Comparison of ENCODE assay signal across 33 mouse cellular contexts in genomic region chr10:68378212-68378611, GRCm38 (mm10).
DNase-seq lines count a peak whose midpoint lies in the region; ATAC-seq and TF ChIP-seq lines count a peak whose summit lies in the region.
"Had no signal": no experiment of that assay in that cellular context is flagged by ENCODE, and none has a peak within 500 bp of the region (broad histone marks: within the 10 kb centered on the region; RNA-seq: fewer than 3 reads in every experiment).

No protein-coding gene starts in this region.

- DNase-seq in heart, adult 11 months = peak; percentile 84
- no peak for DNase-seq in heart, postnatal 36 days
- DNase-seq in liver, postnatal 0 days = no peak
- DNase-seq in ZHBTc4 (ENCODE audit: low read depth, low spot score) = peak; percentile 7
- DNase-seq in left cerebral cortex, adult 2 months (ENCODE audit: extremely low spot score in 1 of 2, low spot score in 2 of 2) = no peak
- DNase-seq in forebrain, embryonic 11.5 days (ENCODE audit: low spot score) = no peak
- DNase-seq: adrenal gland, adult 2 months; adrenal gland, postnatal 36 days; cerebellum, adult 8-10 months; forebrain, postnatal 0 days; gastrocnemius, postnatal 14 days; heart, adult 18-20 months; heart, postnatal 4 days; kidney, adult 8-10 months; kidney, postnatal 10 days; layer of hippocampus, postnatal 36 days; liver, embryonic 13.5 days; thymus, adult 18-20 months; thymus, postnatal 25 days had no signal

- H3K36me3 ChIP-seq in liver, postnatal 0 days (replicated peaks; ENCODE audit: insufficient read depth, low read length) = no peaks in the 10 kb centered on the region
- H3K36me3 ChIP-seq in liver, embryonic 12.5 days = no peaks in the 10 kb centered on the region
- H3K36me3 ChIP-seq in forebrain, embryonic 11.5 days (ENCODE audit: control insufficient read depth, insufficient read depth, low read length) = no peaks in the 10 kb centered on the region
- H3K36me3 ChIP-seq: forebrain, embryonic 12.5 days; hindbrain, embryonic 13.5 days; limb, embryonic 12.5 days; liver, embryonic 13.5 days; lung, embryonic 15.5 days; midbrain, embryonic 12.5 days; neural tube, embryonic 13.5 days had no signal

- no peak overlapping the region for H3K27ac ChIP-seq in liver, postnatal 0 days (ENCODE audit: low read depth)
- no peak overlapping the region for H3K27ac ChIP-seq in liver, embryonic 12.5 days
- no peak overlapping the region for H3K27ac ChIP-seq in left cerebral cortex, adult 2 months
- H3K27ac ChIP-seq in forebrain, embryonic 11.5 days (ENCODE audit: low read depth, low read length) = no peak overlapping the region
- H3K27ac ChIP-seq: forebrain, embryonic 12.5 days; hindbrain, embryonic 13.5 days; limb, embryonic 12.5 days; liver, embryonic 13.5 days; lung, embryonic 15.5 days; midbrain, embryonic 12.5 days; neural tube, embryonic 13.5 days; stomach, postnatal 0 days had no signal

- peak; percentile 47; the same call in 1 of the 2 replicates for ATAC-seq in liver, postnatal 0 days
- no peak for ATAC-seq in liver, embryonic 12.5 days
- peak; percentile 65 for ATAC-seq in megakaryocyte progenitor cell, adult 5-6 weeks (replicated peaks; ENCODE audit: poor library complexity)
- ATAC-seq in forebrain, embryonic 11.5 days (replicated peaks; ENCODE audit: low FRiP score) = no peak
- ATAC-seq: activated CD4-positive, CD25-positive, alpha-beta regulatory T cell, adult 4 months; forebrain, postnatal 0 days; intestine, embryonic 16.5 days had no signal

- TF ChIP-seq CTCF in liver, postnatal 0 days (IDR thresholded peaks at IDR 0.05; ENCODE audit: low read depth) = no peak
- TF ChIP-seq CTCF in left cerebral cortex, adult 2 months (IDR thresholded peaks at IDR 0.05) = no peak

- WGBS in liver, postnatal 0 days (ENCODE audit: insufficient replicate concordance) = 84% methylated on average over 5 of the region's 5 CpGs
- 75% methylated on average over 5 of the region's 5 CpGs for WGBS in liver, embryonic 12.5 days (ENCODE audit: insufficient replicate concordance)
- WGBS in forebrain, embryonic 11.5 days = 95% methylated on average over 5 of the region's 5 CpGs

- H3K9ac ChIP-seq in liver, postnatal 0 days (replicated peaks) = no peak overlapping the region
- no peak overlapping the region for H3K9ac ChIP-seq in liver, embryonic 12.5 days
- no peak overlapping the region for H3K9ac ChIP-seq in forebrain, embryonic 11.5 days (ENCODE audit: low read length)
- H3K9ac ChIP-seq: forebrain, embryonic 12.5 days; forebrain, postnatal 0 days; hindbrain, embryonic 13.5 days; limb, embryonic 12.5 days; liver, embryonic 13.5 days; lung, embryonic 15.5 days; midbrain, embryonic 12.5 days; neural tube, embryonic 13.5 days had no signal

- H3K9me3 ChIP-seq in liver, postnatal 0 days (ENCODE audit: low read length) = no peaks in the 10 kb centered on the region
- no peaks in the 10 kb centered on the region for H3K9me3 ChIP-seq in liver, embryonic 12.5 days (replicated peaks)
- H3K9me3 ChIP-seq in forebrain, embryonic 11.5 days (ENCODE audit: control insufficient read depth, low read length) = no peaks in the 10 kb centered on the region
- H3K9me3 ChIP-seq: forebrain, embryonic 12.5 days; hindbrain, embryonic 13.5 days; limb, embryonic 12.5 days; liver, embryonic 13.5 days; lung, embryonic 15.5 days; midbrain, embryonic 12.5 days; neural tube, embryonic 13.5 days had no signal

- no peak overlapping the region for H3K4me3 ChIP-seq in liver, postnatal 0 days (ENCODE audit: low read depth, low read length)
- no peak overlapping the region for H3K4me3 ChIP-seq in liver, embryonic 12.5 days
- no peak overlapping the region for H3K4me3 ChIP-seq in left cerebral cortex, adult 2 months
- no peak overlapping the region for H3K4me3 ChIP-seq in forebrain, embryonic 11.5 days (ENCODE audit: low read depth, low read length)
- H3K4me3 ChIP-seq: erythroblast, embryonic 14.5 days; forebrain, embryonic 12.5 days; hindbrain, embryonic 13.5 days; limb, embryonic 12.5 days; liver, embryonic 13.5 days; lung, embryonic 15.5 days; megakaryocyte, embryonic 14.5 days; midbrain, embryonic 12.5 days; neural tube, embryonic 13.5 days had no signal

- no peak for TF ChIP-seq EP300 in liver, postnatal 0 days (IDR thresholded peaks at IDR 0.05; ENCODE audit: low read depth)

- intact Hi-C loops in heart, postnatal 36 days (cut with DNase I) = no loop called here
- intact Hi-C loops in left cerebral cortex, adult 2 months (cut with DNase I) = no loop called here

- H3K4me1 ChIP-seq in liver, postnatal 0 days (ENCODE audit: insufficient read depth) = no peaks in the 10 kb centered on the region
- H3K4me1 ChIP-seq in liver, embryonic 12.5 days = no peaks in the 10 kb centered on the region
- no peaks in the 10 kb centered on the region for H3K4me1 ChIP-seq in forebrain, embryonic 11.5 days (replicated peaks; ENCODE audit: control insufficient read depth, insufficient read depth, low read length)
- H3K4me1 ChIP-seq: forebrain, embryonic 12.5 days; hindbrain, embryonic 13.5 days; limb, embryonic 12.5 days; liver, embryonic 13.5 days; lung, embryonic 15.5 days; megakaryocyte, embryonic 14.5 days; midbrain, embryonic 12.5 days; neural tube, embryonic 13.5 days had no signal

- H3K4me2 ChIP-seq in liver, postnatal 0 days (ENCODE audit: low read depth, low read length) = no peak overlapping the region
- no peak overlapping the region for H3K4me2 ChIP-seq in liver, embryonic 12.5 days
- no peak overlapping the region for H3K4me2 ChIP-seq in forebrain, embryonic 11.5 days (ENCODE audit: low read depth, low read length, severe bottlenecking)
- H3K4me2 ChIP-seq: forebrain, embryonic 12.5 days; heart, embryonic 11.5 days; hindbrain, embryonic 13.5 days; limb, embryonic 12.5 days; liver, embryonic 13.5 days; lung, embryonic 15.5 days; midbrain, embryonic 12.5 days; neural tube, embryonic 13.5 days had no signal

- H3K27me3 ChIP-seq in liver, postnatal 0 days (ENCODE audit: insufficient read depth, low read length) = no peaks in the 10 kb centered on the region
- no peaks in the 10 kb centered on the region for H3K27me3 ChIP-seq in liver, embryonic 12.5 days (replicated peaks)
- H3K27me3 ChIP-seq in forebrain, embryonic 11.5 days (ENCODE audit: control insufficient read depth, insufficient read depth, low read length) = no peaks in the 10 kb centered on the region
- H3K27me3 ChIP-seq: forebrain, embryonic 12.5 days; hindbrain, embryonic 13.5 days; limb, embryonic 12.5 days; liver, embryonic 13.5 days; lung, embryonic 15.5 days; midbrain, embryonic 12.5 days; neural tube, embryonic 13.5 days had no signal

Comparison
In these comparisons a context has a peak if more than half of its experiments do, and no peak if none do; other contexts are left out.
1. DNase-seq: peak in heart, adult 11 months (single experiment) and ZHBTc4 (single experiment); none in heart, postnatal 36 days (0 of 2), liver, postnatal 0 days (single experiment), left cerebral cortex, adult 2 months (0 of 2) and forebrain, embryonic 11.5 days (single experiment).
2. ATAC-seq: peak in liver, postnatal 0 days (single experiment) and megakaryocyte progenitor cell, adult 5-6 weeks (single experiment); none in liver, embryonic 12.5 days (single experiment) and forebrain, embryonic 11.5 days (single experiment).